Mouse (Mus musculus): ENCODE data around the gene Usmg5. TPM values are rescaled to one million over a fixed set of nuclear protein-coding genes. Genes with fewer than 3 reads are reported as not detected.

Usmg5 gene
- polyA plus RNA-seq, 1 experiment, result 1,012 TPM

- H3K4me2 ChIP-seq (ENCODE audit: low read depth), result peak overlapping the region; percentile 39
- TF ChIP-seq USF1 (IDR thresholded peaks at IDR 0.05; ENCODE audit: low read depth) (no peak), POLR2AphosphoS2 (IDR thresholded peaks at IDR 0.05; ENCODE audit: insufficient read length, low read depth) (no peak), TCF3 (IDR thresholded peaks at IDR 0.05; ENCODE audit: insufficient read length, low read depth) (no peak), SRF (IDR thresholded peaks at IDR 0.05; ENCODE audit: control insufficient read depth, insufficient read length, low read depth) (no peak)
- H3K79me2 ChIP-seq (ENCODE audit: control insufficient read depth, insufficient read depth), result no peaks in the 10 kb centered on the region
- no peak overlapping the region for H3K4me3 ChIP-seq
- H3K27me3 ChIP-seq (ENCODE audit: control insufficient read depth, insufficient read depth, insufficient read length), result no peaks in the 10 kb centered on the region
- H3K36me3 ChIP-seq (ENCODE audit: control insufficient read depth, insufficient read depth), result no peaks in the 10 kb centered on the region
- H3ac ChIP-seq (ENCODE audit: control insufficient read depth, insufficient read length), result no peak overlapping the region
These were observed 45.7 kb upstream of the Usmg5 start for GRCm38 (mm10) chr19:47136170-47136569.

- Histone ChIP-seq H3K27me3 (ENCODE audit: control insufficient read depth, insufficient read depth, insufficient read length) (no peaks in the 10 kb centered on the region), H3ac (ENCODE audit: control insufficient read depth, insufficient read length) (no peak overlapping the region), H3K4me3 (no peak overlapping the region), H3K36me3 (ENCODE audit: control insufficient read depth, insufficient read depth) (no peaks in the 10 kb centered on the region), H3K79me2 (ENCODE audit: control insufficient read depth, insufficient read depth) (no peaks in the 10 kb centered on the region), H3K4me2 (ENCODE audit: low read depth) (no peak overlapping the region)
- TF ChIP-seq E2F4 (IDR thresholded peaks at IDR 0.05; ENCODE audit: insufficient read depth) (no peak), TCF12 (IDR thresholded peaks at IDR 0.05; ENCODE audit: insufficient read depth, poor library complexity, severe bottlenecking) (no peak), MAX (IDR thresholded peaks at IDR 0.05; ENCODE audit: low read depth) (no peak), MYOD1 (IDR thresholded peaks at IDR 0.05; ENCODE audit: control insufficient read depth in 1 of 3, insufficient read length in 2 of 3, low read depth in 2 of 3) (no peak), SRF (IDR thresholded peaks at IDR 0.05; ENCODE audit: control insufficient read depth, insufficient read length, low read depth) (no peak), POLR2AphosphoS2 (IDR thresholded peaks at IDR 0.05; ENCODE audit: insufficient read length, low read depth) (no peak), CEBPB (IDR thresholded peaks at IDR 0.05; ENCODE audit: insufficient read depth, poor library complexity, severe bottlenecking) (no peak), MYOG (IDR thresholded peaks at IDR 0.05; ENCODE audit: control insufficient read depth in 1 of 3, insufficient read depth in 1 of 3, insufficient read length in 2 of 3, low read depth in 2 of 3) (no peak)
These were observed 45.1 kb upstream of the Usmg5 start for GRCm38 (mm10) chr19:47135568-47135967.

DNA sequence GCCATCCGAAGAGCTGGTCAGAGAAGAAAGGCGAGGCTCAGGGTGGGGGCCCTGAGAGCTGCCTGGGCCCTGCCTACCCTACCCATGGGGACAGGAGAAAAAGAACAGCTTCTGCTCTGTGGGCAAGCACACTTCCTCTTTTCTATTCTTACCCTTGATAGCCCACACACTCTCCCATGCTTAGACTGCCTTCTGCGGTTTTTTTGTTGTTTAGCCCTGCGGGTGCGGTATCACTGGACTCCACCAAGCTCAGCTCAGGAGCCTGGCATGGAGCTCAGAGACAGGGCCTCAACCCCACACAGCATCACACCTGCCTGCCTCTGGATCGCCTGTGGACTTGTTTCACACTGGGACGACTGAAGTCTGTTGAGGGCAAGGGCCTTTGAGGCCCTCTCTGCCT, 42.7 kb upstream of the Usmg5 start:
- Histone ChIP-seq H3K36me3 (ENCODE audit: control insufficient read depth, insufficient read depth) (peaks cover 18% of the 10 kb centered on the region), H3K4me3 (no peak overlapping the region), H3K27me3 (ENCODE audit: control insufficient read depth, insufficient read depth, insufficient read length) (no peaks in the 10 kb centered on the region), H3K79me2 (ENCODE audit: control insufficient read depth, insufficient read depth) (no peaks in the 10 kb centered on the region), H3K4me2 (ENCODE audit: low read depth) (no peak overlapping the region), H3ac (ENCODE audit: control insufficient read depth, insufficient read length) (no peak overlapping the region)
- no peak for TF ChIP-seq POLR2A (IDR thresholded peaks at IDR 0.05; ENCODE audit: insufficient read length, low read depth)
- no peak for TF ChIP-seq MYOG (IDR thresholded peaks at IDR 0.05; ENCODE audit: control insufficient read depth in 1 of 3, insufficient read depth in 1 of 3, insufficient read length in 2 of 3, low read depth in 2 of 3)
- no peak for TF ChIP-seq USF1 (IDR thresholded peaks at IDR 0.05; ENCODE audit: low read depth)
- TF ChIP-seq REST (IDR thresholded peaks at IDR 0.05; ENCODE audit: insufficient read depth, insufficient read length), result no peak
- TF ChIP-seq CEBPB (IDR thresholded peaks at IDR 0.05; ENCODE audit: insufficient read depth, poor library complexity, severe bottlenecking), result no peak
- no peak for TF ChIP-seq TCF12 (IDR thresholded peaks at IDR 0.05; ENCODE audit: insufficient read depth, poor library complexity, severe bottlenecking)
- TF ChIP-seq TCF3 (IDR thresholded peaks at IDR 0.05; ENCODE audit: insufficient read length, low read depth), result no peak
- no peak for TF ChIP-seq POLR2AphosphoS2 (IDR thresholded peaks at IDR 0.05; ENCODE audit: insufficient read length, low read depth)
- no peak for TF ChIP-seq MYOD1 (IDR thresholded peaks at IDR 0.05; ENCODE audit: control insufficient read depth in 1 of 3, insufficient read length in 2 of 3, low read depth in 2 of 3)
- no peak for TF ChIP-seq SRF (IDR thresholded peaks at IDR 0.05; ENCODE audit: control insufficient read depth, insufficient read length, low read depth)
- TF ChIP-seq MAX (IDR thresholded peaks at IDR 0.05; ENCODE audit: low read depth), result no peak
- no peak for TF ChIP-seq E2F4 (IDR thresholded peaks at IDR 0.05; ENCODE audit: insufficient read depth)

DNA sequence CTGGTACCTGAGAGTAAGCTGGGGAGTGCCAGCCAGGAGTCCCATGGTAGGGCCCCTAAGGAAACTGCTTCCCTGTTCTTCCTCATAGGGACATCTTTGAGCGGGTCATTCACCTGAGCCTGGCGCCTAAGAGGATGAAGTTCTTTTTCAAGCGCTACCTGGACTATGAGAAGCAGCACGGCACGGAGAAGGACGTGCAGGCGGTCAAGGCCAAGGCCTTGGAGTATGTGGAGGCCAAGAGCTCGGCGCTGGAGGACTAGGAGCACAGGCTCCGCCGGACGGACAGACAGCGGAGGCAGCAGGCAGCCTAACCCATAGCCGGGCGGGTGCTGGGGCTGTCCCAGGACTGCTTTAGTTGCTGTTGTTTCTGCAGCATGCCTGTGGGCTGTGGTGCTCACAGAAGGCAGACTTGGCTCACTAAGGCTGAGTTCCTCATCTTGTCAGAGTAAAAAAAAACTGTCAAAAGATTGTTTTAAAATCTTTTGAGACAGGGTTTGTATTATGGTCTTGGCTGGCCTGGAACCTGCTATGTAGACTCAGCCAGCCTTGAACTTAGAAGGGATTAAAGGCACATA, 40.2 kb upstream of the Usmg5 start:
- H3K27me3 ChIP-seq (ENCODE audit: control insufficient read depth, insufficient read depth, insufficient read length), result no peaks in the 10 kb centered on the region
- TF ChIP-seq CEBPB (IDR thresholded peaks at IDR 0.05; ENCODE audit: insufficient read depth, poor library complexity, severe bottlenecking) (no peak), USF1 (IDR thresholded peaks at IDR 0.05; ENCODE audit: low read depth) (no peak), TCF3 (IDR thresholded peaks at IDR 0.05; ENCODE audit: insufficient read length, low read depth) (no peak)

GRCm38 (mm10) chr19:47128835-47129234, 38.4 kb upstream of the Usmg5 start:
- Histone ChIP-seq H3K4me3 (no peak overlapping the region), H3ac (ENCODE audit: control insufficient read depth, insufficient read length) (no peak overlapping the region)

More for the DNA sequence above, 40.2 kb upstream of the Usmg5 start:
- no peaks in the 10 kb centered on the region for H3K79me2 ChIP-seq (ENCODE audit: control insufficient read depth, insufficient read depth)
- H3K4me2 ChIP-seq (ENCODE audit: low read depth), result no peak overlapping the region
- H3K4me3 ChIP-seq, result no peak overlapping the region
- H3ac ChIP-seq (ENCODE audit: control insufficient read depth, insufficient read length), result no peak overlapping the region
- H3K36me3 ChIP-seq (ENCODE audit: control insufficient read depth, insufficient read depth), result peaks cover 29% of the 10 kb centered on the region

More at GRCm38 (mm10) chr19:47128835-47129234, 38.4 kb upstream of the Usmg5 start:
- TF ChIP-seq E2F4 (IDR thresholded peaks at IDR 0.05; ENCODE audit: insufficient read depth) (no peak), POLR2A (IDR thresholded peaks at IDR 0.05; ENCODE audit: insufficient read length, low read depth) (no peak), TCF12 (IDR thresholded peaks at IDR 0.05; ENCODE audit: insufficient read depth, poor library complexity, severe bottlenecking) (no peak), REST (IDR thresholded peaks at IDR 0.05; ENCODE audit: insufficient read depth, insufficient read length) (no peak), USF1 (IDR thresholded peaks at IDR 0.05; ENCODE audit: low read depth) (no peak), SRF (IDR thresholded peaks at IDR 0.05; ENCODE audit: control insufficient read depth, insufficient read length, low read depth) (no peak), MYOG (IDR thresholded peaks at IDR 0.05; ENCODE audit: control insufficient read depth in 1 of 3, insufficient read depth in 1 of 3, insufficient read length in 2 of 3, low read depth in 2 of 3) (no peak)
- Histone ChIP-seq H3K79me2 (ENCODE audit: control insufficient read depth, insufficient read depth) (no peaks in the 10 kb centered on the region), H3K27me3 (ENCODE audit: control insufficient read depth, insufficient read depth, insufficient read length) (no peaks in the 10 kb centered on the region), H3K4me2 (ENCODE audit: low read depth) (no peak overlapping the region), H3K36me3 (ENCODE audit: control insufficient read depth, insufficient read depth) (peaks cover 40% of the 10 kb centered on the region)

All from myocyte (in vitro differentiated cells).